Mouse (Mus musculus) limb, embryonic 14.5 days (tissue): ENCODE results near the gene Fam186b. TPM values are rescaled to one million over a fixed set of nuclear protein-coding genes. Genes with fewer than 3 reads are reported as not detected.

Source experiments
- ATAC-seq: fragments of 200-750 bp; cut with Nextera tagmentation; 2 replicates; pipeline ENCODE4 v1.8.0; 2017; ENCODE audit warnings: low read depth, moderate number of reproducible peaks, moderate TSS enrichment; ENCODE audit not compliant: low FRiP score
- DNase-seq: peaks from one replicate; pipeline ENCODE4 v3.0.0-alpha.2; 2015; ENCODE audit warnings: low spot score
- H3K27ac ChIP-seq: fragments of 300-500 bp; sonication (generic); replicated peaks from 2 replicates; pipeline ENCODE4 v1.5.1; 2014; ENCODE audit warnings: low read depth, mild to moderate bottlenecking, low read length, moderate library complexity, mixed read lengths
- H3K27me3 ChIP-seq: fragments of 300-500 bp; sonication (generic); 2 replicates; pipeline ENCODE4 v1.6.1; 2014; ENCODE audit warnings: low read length, mixed read lengths; ENCODE audit not compliant: control insufficient read depth, insufficient read depth
- H3K36me3 ChIP-seq: fragments of 300-500 bp; sonication (generic); 2 replicates; pipeline ENCODE4 v1.6.1; 2014; ENCODE audit warnings: mild to moderate bottlenecking, low read length, moderate library complexity, mixed read lengths; ENCODE audit not compliant: control insufficient read depth, insufficient read depth
- H3K4me1 ChIP-seq: fragments of 300-500 bp; sonication (generic); 2 replicates; pipeline ENCODE4 v1.6.1; 2014; ENCODE audit warnings: antibody characterized with exemption, low read length, mixed read lengths; ENCODE audit not compliant: control insufficient read depth, insufficient read depth
- H3K4me2 ChIP-seq: fragments of 300-500 bp; sonication (generic); replicated peaks from 2 replicates; pipeline ENCODE4 v1.6.1; 2014; ENCODE audit warnings: low read depth, mild to moderate bottlenecking, low read length, moderate library complexity; ENCODE audit not compliant: severe bottlenecking
- H3K4me3 ChIP-seq: fragments of 300-500 bp; sonication (generic); replicated peaks from 2 replicates; pipeline ENCODE4 v1.5.1; 2014; ENCODE audit warnings: low read length
- H3K9ac ChIP-seq: fragments of 300-500 bp; sonication (generic); 2 replicates; pipeline ENCODE4 v1.6.1; 2014; ENCODE audit warnings: mild to moderate bottlenecking, low read depth, low read length, moderate library complexity; ENCODE audit not compliant: severe bottlenecking
- H3K9me3 ChIP-seq: fragments of 300-500 bp; sonication (generic); 2 replicates; pipeline ENCODE4 v1.6.1; 2016; ENCODE audit warnings: low read length; ENCODE audit not compliant: control insufficient read depth
- POLR2A ChIP-seq: fragments of 200-500 bp; IDR thresholded peaks from 2 replicates; pipeline ENCODE4 v1.8.0; 2012; ENCODE audit warnings: inconsistent platforms, mild to moderate bottlenecking, moderate library complexity, borderline replicate concordance; ENCODE audit not compliant: insufficient read depth, insufficient read length; ENCODE audit errors: extremely low read depth
- WGBS: fragments of 180-500 bp; shearing (Covaris S2); extraction: QIAGEN DNeasy Blood & Tissue Kit; methylation state at CpG from one replicate; pipeline ENCODE4 v1.1.7; 2014; 5-methylcytosine and 5-hydroxymethylcytosine counted together
- polyA plus RNA-seq, 2 experiments: library from polyadenylated mRNA; depleted of rRNA in 1 of 2; stranded (reverse) in 1 of 2; unstranded in 1 of 2; fragments of >200 nt; fragmentation: Nextera tagmentation in 1 of 2; extraction: Ambion mirVana in 1 of 2; gene quantifications; 2 replicates each; pipeline versions ENCODE4 v1.2.1 to v1.2.3; 2012 to 2014

Gene Fam186b
- polyA plus RNA-seq, 2 experiments = 0.19 to 0.32 TPM

DNA sequence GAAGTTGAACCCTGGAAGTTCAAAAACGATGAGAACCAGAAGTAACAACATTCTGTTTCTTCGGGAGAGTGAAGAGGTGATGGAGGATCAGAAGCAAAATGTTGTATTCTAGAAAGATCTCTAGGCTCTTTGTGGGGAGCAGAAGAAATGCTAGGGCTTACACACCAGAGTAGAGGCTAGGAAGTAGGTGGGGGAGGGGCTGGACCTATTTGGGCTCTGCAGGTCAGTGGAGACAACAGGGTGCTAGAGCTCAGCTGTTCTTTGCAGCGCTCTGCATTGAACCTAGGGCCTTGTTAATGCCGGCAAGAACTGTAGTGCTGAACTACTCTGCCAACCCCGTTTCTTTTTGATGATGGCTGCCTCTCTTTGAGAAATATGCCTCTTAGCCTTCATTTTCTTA lies 525 bp upstream of the Fam186b start:
- TF ChIP-seq POLR2A = no peak
- 35% methylated on average over 5 of the region's 5 CpGs for WGBS
- no peak for ATAC-seq
- DNase-seq = no peak
- Histone ChIP-seq H3K36me3 (no peaks in the 10 kb centered on the region), H3K4me3 (peak overlapping the region; percentile 71), H3K27me3 (no peaks in the 10 kb centered on the region), H3K4me2 (peak overlapping the region; percentile 72), H3K9me3 (no peaks in the 10 kb centered on the region), H3K27ac (no peak overlapping the region), H3K9ac (peak overlapping the region; percentile 78; the same call in 1 of the 2 replicates), H3K4me1 (peaks cover 11% of the 10 kb centered on the region; the same call in 1 of the 2 replicates)

DNA sequence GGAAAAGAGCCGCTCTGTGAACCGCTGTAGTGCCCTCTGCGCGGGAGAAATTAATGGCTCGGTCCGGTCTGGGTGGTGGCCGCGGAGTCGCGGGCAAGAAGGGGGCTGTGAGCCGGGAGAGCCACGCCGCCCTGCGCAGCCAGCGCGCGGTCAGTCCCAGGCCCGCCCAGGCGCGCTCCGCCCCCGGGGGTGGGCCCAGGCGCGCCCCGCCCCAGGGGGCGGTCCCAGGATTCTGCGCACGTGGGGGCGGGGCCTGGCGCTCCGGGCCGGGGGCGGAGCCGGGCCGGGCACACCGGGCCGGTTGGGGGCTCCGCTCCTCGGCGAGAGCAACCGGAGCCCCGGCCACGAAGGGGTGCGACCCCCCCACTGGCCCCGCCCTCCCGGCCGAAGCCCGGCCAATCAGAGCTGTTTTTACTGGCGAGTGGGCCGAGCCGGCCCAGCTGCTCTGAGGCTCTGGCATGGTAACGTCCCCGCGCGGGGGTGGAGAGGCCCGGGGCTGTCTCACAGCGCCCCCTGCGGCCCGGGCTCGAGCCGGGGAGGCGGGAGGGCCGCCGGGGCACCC lies 794 bp downstream of the Fam186b start, which contains the start of gene Prpf40b:
TSS of gene Prpf40b (plus strand) at position 275 of the 562 bp plus-strand sequence.
- Histone ChIP-seq H3K4me3 (peak within 1 kb of the TSS; percentile 71), H3K27me3 (no peaks in the 10 kb centered on the region), H3K4me1 (peaks cover 11% of the 10 kb centered on the region; the same call in 1 of the 2 replicates), H3K27ac (peak within 1 kb of the TSS; percentile 88), H3K36me3 (no peaks in the 10 kb centered on the region), H3K4me2 (peak within 1 kb of the TSS; percentile 72), H3K9ac (peak within 1 kb of the TSS; percentile 78), H3K9me3 (no peaks in the 10 kb centered on the region)
- WGBS = under 1% methylated on average over 18 of the region's 64 CpGs
- 0 out of 2 replicates have a peak, but pooled peaks have one; percentile 67 for TF ChIP-seq POLR2A
- DNase-seq (peak; percentile 87), ATAC-seq (peak; percentile 93)

DNA sequence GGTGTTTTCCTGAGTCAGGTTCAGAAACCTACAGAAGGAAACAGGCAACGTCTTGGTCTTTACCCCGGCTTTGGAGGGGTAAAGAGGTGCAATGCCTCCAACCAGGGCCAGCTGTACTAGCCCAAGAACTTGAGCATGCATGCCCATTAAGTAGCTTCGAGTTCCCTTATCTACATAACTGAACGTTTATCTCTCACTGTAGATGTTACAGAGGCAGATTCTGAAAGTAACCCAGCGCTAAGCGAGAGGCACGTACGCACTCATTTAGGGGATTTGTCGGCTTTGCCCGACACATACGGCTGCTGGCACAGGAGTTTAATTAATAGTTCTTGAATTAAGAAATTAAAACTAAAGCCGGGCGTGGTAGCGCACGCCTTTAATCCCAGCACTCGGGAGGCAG lies 1.4 kb downstream of the Fam186b start:
- H3K36me3 ChIP-seq = no peaks in the 10 kb centered on the region
- no peak overlapping the region for H3K27ac ChIP-seq
- peak overlapping the region; percentile 71 for H3K4me3 ChIP-seq
- WGBS = 25% methylated on average over 16 of the region's 16 CpGs
- peaks cover 11% of the 10 kb centered on the region; the same call in 1 of the 2 replicates for H3K4me1 ChIP-seq
- no peaks in the 10 kb centered on the region for H3K9me3 ChIP-seq
- ATAC-seq (no peak), DNase-seq (no peak)
- no peaks in the 10 kb centered on the region for H3K27me3 ChIP-seq
- H3K4me2 ChIP-seq = peak overlapping the region; percentile 72
- peak overlapping the region; percentile 78 for H3K9ac ChIP-seq
- TF ChIP-seq POLR2A = no peak

DNA sequence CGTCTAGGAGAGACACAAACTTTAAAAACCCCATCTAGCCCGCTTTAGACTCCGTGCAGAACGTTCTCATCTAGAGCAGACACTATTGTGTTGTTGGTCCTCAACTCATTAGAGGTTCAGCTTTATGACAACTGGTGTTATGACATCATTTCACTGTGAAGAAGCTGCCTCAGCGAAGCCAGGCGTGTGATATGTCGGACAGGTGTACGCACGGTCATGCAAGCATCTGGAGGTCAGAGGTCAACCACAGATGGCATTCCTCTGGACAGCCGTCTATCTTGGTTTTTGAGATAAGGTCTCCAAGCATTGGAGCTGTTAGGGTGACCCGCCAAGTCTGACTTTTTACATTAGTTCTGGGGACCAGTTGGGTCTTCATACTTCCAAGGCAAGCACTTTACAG lies 5.1 kb downstream of the Fam186b start:
- no peak overlapping the region for H3K4me2 ChIP-seq
- no peak overlapping the region for H3K9ac ChIP-seq
- DNase-seq (no peak), ATAC-seq (no peak)
- H3K4me1 ChIP-seq = peaks cover 5% of the 10 kb centered on the region; the same call in 1 of the 2 replicates
- no peak overlapping the region for H3K27ac ChIP-seq
- H3K4me3 ChIP-seq = no peak overlapping the region
- no peaks in the 10 kb centered on the region for H3K36me3 ChIP-seq
- no peaks in the 10 kb centered on the region for H3K9me3 ChIP-seq
- 88% methylated on average over 11 of the region's 11 CpGs for WGBS
- no peak for TF ChIP-seq POLR2A
- H3K27me3 ChIP-seq = no peaks in the 10 kb centered on the region

- Histone ChIP-seq H3K36me3 (no peaks in the 10 kb centered on the region), H3K9ac (no peak overlapping the region), H3K4me3 (no peak overlapping the region), H3K27ac (no peak overlapping the region), H3K27me3 (no peaks in the 10 kb centered on the region), H3K4me1 (no peaks in the 10 kb centered on the region), H3K9me3 (no peaks in the 10 kb centered on the region), H3K4me2 (no peak overlapping the region)
- TF ChIP-seq POLR2A = no peak
- WGBS = 53% methylated on average over 8 of the region's 8 CpGs
- ATAC-seq = no peak
- no peak for DNase-seq
Measured at GRCm38 (mm10) chr15:99285189-99285535, 10.5 kb downstream of the Fam186b start.
